Mouse (Mus musculus): ENCODE results near the gene Pla2g15.

The Pla2g15 gene

DNA sequence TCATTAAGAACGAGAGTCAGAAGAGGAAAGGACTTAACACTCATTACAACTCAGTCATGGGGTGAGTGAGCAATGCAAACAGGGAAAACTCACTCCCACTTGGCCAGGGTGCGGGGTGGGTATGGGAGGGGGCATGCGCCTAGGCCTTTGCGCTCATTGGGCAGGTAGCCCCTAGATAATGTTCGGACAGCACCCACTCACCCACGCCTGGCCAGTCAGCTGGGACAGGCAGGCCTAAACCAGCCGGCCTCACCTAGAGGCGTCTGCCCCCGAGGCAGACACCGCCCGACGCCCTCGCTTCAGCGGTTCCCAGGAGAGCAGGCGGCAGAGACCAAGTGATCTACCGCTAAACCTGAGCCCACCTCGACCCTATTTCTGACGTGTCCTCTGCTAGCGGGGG lies 14.5 kb upstream of the Pla2g15 start:
- no peak for DNase-seq (ENCODE audit: low spot score)

DNA sequence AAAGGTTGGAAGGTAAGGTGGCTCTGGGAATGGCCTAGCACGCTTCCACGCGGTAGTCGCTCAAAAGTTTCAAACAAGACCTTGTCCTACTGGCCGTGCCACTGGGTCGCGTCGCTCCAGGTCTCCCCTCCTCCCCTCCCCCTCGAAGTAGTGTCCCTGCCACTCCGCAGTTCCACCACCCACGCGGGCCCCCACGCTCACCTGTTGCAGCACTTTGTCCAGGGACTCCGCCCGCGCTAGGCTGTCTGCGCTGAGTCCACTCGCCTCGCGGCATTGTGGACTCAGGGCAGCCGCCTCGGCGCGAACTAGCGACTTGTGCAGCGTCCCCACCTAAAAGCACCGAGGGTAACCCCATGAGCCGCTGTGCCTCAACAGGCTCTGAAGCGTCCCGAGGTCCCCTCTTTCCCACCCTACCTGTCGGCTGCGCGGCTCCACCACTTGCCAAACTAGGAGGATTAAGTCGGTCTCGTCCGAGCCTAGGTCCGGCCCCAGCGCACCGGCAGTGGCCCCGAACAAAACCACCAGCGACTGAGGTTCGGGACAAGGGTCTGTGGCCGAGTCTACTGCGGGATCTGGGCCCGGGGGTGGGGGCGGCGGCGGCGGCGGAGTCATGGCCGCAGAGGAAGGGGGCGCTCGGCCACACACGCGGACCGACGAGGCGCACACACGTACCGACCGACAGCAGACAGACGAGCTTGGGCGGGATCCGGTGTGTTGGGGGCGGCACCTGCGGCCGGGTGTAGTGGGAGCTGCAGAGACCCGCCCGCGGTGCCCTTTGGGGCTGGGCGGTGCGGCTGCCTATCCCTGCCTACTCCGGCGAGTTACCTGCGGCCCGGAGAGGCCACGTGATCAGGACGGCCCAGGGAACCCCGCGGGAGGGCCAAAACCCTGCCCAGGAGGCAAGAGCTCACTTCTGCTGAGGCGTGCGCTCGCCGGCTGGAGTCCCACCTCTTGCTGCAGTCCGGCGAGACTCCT lies 13.8 kb upstream of the Pla2g15 start, which contains the start of gene Esrp2:
Esrp2 (minus strand) TSS at position 819 of the 975 bp plus-strand sequence.
- DNase-seq (ENCODE audit: low spot score): no peak

- no peak for DNase-seq (ENCODE audit: low spot score)
These were observed 12.8 kb upstream of the Pla2g15 start for GRCm38 (mm10) chr8:106137218-106137905.

- no peak for DNase-seq (ENCODE audit: low spot score)
These were observed 12.2 kb upstream of the Pla2g15 start for GRCm38 (mm10) chr8:106137906-106138477.

- no peak for DNase-seq (ENCODE audit: low spot score)
These were observed 11.6 kb upstream of the Pla2g15 start for GRCm38 (mm10) chr8:106138616-106139015.

GRCm38 (mm10) chr8:106140191-106140590 lies 10.0 kb upstream of the Pla2g15 start:
- DNase-seq (ENCODE audit: low spot score): no peak

DNA sequence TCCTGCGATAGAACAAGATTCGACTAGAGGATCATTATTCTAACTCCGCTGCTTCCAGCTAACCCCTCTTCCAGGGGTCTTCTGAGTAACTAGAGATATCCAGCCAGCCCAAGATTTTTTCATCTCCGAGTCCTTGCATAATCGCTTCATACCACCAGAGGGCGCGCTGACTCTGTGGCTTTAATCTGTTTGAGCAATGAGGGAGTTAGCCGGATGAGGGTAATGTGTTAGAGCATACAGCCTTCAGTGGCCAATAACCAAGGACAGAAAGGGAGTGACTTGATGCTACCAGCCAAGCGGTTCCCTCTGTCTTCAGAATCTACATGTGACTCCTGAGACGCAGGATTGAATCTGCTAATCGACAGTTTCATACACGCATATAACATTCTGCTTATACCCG lies 9.4 kb upstream of the Pla2g15 start:
- peak; percentile 64 for DNase-seq (ENCODE audit: low spot score)

GRCm38 (mm10) chr8:106145331-106145730 lies 4.9 kb upstream of the Pla2g15 start:
- DNase-seq (ENCODE audit: low spot score): no peak

GRCm38 (mm10) chr8:106146014-106146413 lies 4.2 kb upstream of the Pla2g15 start:
- DNase-seq (ENCODE audit: low spot score): no peak

GRCm38 (mm10) chr8:106147868-106148565 lies 2.2 kb upstream of the Pla2g15 start:
- DNase-seq (ENCODE audit: low spot score): no peak

DNA sequence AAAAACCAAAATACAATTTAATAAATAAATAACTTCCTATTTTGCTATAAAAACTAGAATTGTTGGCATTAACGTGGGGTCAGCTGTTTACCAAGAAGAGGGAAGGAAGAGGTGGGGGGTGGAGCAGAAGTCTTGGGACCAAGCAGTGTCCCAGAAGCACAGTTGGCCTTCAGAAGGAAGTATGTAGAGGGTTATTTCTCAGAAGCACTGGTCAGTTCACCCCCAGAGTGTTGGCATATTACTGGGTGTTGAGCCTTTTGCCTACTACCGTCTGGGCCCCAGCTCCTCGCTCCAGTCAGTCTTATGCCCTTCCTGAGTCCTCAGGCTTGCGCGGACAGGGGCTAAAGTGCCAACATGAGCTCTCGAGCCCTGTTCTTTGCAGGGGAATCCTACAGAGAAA lies 1.2 kb upstream of the Pla2g15 start:
- DNase-seq (ENCODE audit: low spot score): no peak

DNA sequence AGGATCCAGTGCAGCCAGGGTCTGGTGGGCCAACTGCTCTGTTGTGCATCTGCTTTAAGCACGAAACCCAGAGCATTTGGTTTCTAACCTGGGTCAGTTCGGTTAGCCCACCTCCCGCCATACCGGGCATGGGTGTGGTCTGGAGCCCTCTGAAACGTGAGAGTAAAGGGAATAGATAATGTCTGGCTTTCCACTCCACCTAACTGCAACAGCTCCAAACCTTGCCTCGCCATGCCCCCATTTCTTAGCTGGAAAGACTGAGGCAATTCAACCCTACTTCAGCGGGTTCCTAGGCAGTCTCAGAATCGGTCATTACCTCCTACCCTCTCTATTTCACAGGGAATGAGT lies 428 bp downstream of the Pla2g15 start:
- no peak for DNase-seq (ENCODE audit: low spot score)

- no peak for DNase-seq (ENCODE audit: low spot score)
These were observed 842 bp downstream of the Pla2g15 start for GRCm38 (mm10) chr8:106151041-106151440.

DNA sequence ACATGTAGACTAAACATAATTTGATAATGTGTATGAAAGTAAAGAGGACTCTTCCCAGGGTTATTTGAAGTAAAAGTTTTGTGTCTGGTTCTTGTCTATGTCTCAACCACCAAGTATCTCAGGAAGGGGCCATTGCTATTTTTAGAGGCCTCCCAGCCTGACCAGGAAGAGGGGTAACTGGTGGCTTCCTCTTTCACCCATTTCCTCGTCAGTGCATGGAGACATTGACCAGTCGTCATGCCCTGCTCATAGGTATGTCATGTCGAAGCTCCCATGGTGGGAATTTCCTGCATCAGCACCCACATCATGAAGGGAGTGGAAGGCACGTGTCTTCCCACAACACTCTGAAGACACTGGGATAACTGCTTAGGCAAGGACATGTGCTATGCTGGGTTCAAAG lies 2.7 kb downstream of the Pla2g15 start:
- no peak for DNase-seq (ENCODE audit: low spot score)

GRCm38 (mm10) chr8:106157419-106157818 lies 7.2 kb downstream of the Pla2g15 start:
- DNase-seq (ENCODE audit: low spot score): no peak

GRCm38 (mm10) chr8:106158381-106158780 lies 8.2 kb downstream of the Pla2g15 start:
- DNase-seq (ENCODE audit: low spot score): no peak

DNA sequence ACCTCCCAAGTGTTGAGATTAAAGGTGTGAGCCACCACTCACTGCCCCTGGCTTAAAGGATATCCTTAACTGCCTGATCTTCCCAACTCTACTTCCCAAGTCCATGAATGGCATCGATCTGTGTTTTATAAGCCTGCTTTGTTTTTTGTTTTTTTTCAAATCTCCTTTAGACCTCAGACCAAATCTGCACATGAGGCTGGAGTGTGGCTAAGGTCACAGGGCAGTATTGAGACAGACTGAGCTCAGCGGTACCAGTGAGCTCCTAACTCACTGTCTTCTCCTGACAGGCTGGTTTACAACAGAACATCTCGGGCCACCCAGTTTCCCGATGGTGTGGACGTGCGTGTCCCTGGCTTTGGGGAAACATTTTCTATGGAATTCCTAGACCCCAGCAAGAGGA lies 9.7 kb downstream of the Pla2g15 start:
- no peak for DNase-seq (ENCODE audit: low spot score)

DNA sequence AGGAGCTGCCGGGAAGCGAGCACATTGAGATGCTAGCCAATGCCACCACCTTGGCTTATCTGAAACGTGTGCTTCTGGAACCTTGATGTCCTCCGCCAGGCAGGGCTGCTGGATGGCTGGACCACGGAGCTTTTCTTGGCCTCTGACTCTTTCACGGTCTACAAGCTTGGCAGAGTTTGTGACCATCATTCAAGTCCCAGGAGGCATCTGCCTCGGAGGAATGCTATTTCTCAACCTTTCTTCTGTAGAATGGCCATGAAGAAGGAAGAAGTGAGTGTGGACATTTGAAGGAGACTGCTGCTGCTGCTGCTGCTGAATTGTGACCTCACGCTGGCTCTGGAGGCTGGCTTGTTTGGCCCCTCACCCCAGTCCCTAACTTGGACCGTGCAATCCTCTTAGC lies 13.1 kb downstream of the Pla2g15 start:
- DNase-seq (ENCODE audit: low spot score): no peak

DNA sequence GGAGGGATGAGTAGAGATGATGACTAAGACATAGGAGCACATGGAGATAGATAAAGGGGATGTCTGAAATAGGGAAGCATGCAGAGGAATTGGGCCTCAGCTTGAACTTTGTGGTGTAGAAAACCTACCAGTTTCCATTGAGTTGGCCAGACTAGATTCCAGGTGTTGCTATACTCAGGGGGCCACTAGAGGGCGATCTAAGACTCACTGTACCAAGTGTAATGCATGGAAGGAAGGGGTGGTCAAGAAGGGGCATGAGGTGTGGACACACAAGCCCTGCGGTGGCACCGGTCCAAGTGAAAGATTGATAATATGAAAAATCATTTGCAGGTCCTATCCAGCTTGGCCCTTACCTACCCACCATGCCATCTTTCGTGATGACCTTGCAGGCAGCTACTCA lies 15.3 kb downstream of the Pla2g15 start:
- DNase-seq (ENCODE audit: low spot score): peak; percentile 60

DNA sequence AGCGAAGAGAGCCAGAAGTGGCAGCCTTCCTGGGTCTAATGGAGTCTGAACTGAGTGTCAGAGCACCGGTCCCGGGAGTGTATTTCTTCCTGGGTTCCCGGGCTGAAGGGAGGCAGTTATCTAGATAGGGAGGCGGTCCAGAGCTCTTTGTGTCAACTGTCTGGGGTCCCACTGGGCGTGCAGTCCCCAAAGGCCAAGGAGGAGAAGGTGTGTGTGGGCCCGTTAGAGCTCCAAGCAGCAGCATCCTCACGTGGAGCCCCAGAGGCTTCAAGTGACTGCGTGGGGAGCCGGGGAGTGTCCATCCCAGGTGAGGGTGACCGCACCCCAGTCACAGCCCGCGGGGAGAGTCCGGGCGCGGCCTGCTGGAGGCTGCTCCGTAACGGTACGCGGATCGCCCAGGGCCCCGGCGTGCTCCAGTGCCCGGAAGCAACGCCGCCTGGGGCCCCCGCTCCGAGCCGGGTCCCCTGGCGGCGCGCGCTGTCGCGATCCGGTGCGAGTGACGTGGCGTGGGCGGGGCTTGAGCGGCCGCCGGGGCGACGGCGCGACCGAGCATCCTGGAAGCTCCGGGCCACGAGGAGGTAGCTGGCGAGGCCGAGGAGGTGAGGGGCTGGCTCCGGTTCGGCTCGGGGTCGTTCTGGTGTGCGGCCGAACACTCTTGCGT lies 18.3 kb downstream of the Pla2g15 start, which contains the start of gene Slc7a6:
Slc7a6 (plus strand) TSS at position 502 of the 661 bp plus-strand sequence.
- peak; percentile 83 for DNase-seq (ENCODE audit: low spot score)
